27 mouse cellular contexts compared by ENCODE assay signal in genomic region chr3:148658368-148658767, GRCm38 (mm10).
"Had no signal": no experiment of that assay in that cellular context is flagged by ENCODE, and none has a peak within 500 bp of the region (broad histone marks: within the 10 kb centered on the region; RNA-seq: fewer than 3 reads in every experiment).

No protein-coding gene starts in this region.

- H3K27me3 ChIP-seq: heart, embryonic 13.5 days; heart, embryonic 15.5 days; hindbrain, embryonic 13.5 days; hindbrain, embryonic 15.5 days; intestine, embryonic 15.5 days; kidney, embryonic 15.5 days; limb, embryonic 12.5 days; limb, embryonic 15.5 days; liver, embryonic 12.5 days had no signal

- DNase-seq: gastrocnemius, postnatal 14 days; gastrocnemius, postnatal 36 days; heart, adult 11 months; heart, adult 2 months; heart, postnatal 14 days; heart, postnatal 36 days; kidney, adult 11 months; kidney, adult 2 months; kidney, adult 9 months; kidney, postnatal 14 days; kidney, postnatal 36 days; layer of hippocampus, adult 9-11 months; layer of hippocampus, postnatal 36 days; left cerebral cortex, postnatal 4 days had no signal

- H3K9me3 ChIP-seq: heart, embryonic 13.5 days; heart, embryonic 15.5 days; hindbrain, embryonic 13.5 days; hindbrain, embryonic 15.5 days; intestine, embryonic 15.5 days; kidney, embryonic 15.5 days; limb, embryonic 12.5 days; limb, embryonic 15.5 days; liver, embryonic 12.5 days had no signal

- H3K27ac ChIP-seq: heart, adult 2 months; heart, embryonic 13.5 days; heart, embryonic 15.5 days; hindbrain, embryonic 13.5 days; hindbrain, embryonic 15.5 days; hindbrain, postnatal 0 days; intestine, embryonic 15.5 days; kidney, embryonic 15.5 days; kidney, postnatal 0 days; limb, embryonic 12.5 days; limb, embryonic 15.5 days; liver, embryonic 12.5 days; liver, embryonic 14.5 days had no signal

- H3K9ac ChIP-seq: heart, embryonic 13.5 days; heart, embryonic 15.5 days; hindbrain, embryonic 13.5 days; hindbrain, embryonic 15.5 days; intestine, embryonic 15.5 days; kidney, embryonic 15.5 days; limb, embryonic 12.5 days; limb, embryonic 15.5 days; liver, embryonic 12.5 days; liver, embryonic 14.5 days had no signal

- ATAC-seq: hindbrain, postnatal 0 days; intestine, embryonic 15.5 days; liver, embryonic 12.5 days had no signal

- H3K36me3 ChIP-seq: heart, embryonic 13.5 days; heart, embryonic 15.5 days; hindbrain, embryonic 13.5 days; hindbrain, embryonic 15.5 days; intestine, embryonic 15.5 days; kidney, embryonic 15.5 days; limb, embryonic 12.5 days; limb, embryonic 15.5 days; liver, embryonic 12.5 days had no signal

- H3K4me2 ChIP-seq: heart, embryonic 11.5 days; heart, embryonic 13.5 days; heart, embryonic 15.5 days; hindbrain, embryonic 13.5 days; hindbrain, embryonic 15.5 days; intestine, embryonic 15.5 days; kidney, embryonic 15.5 days; limb, embryonic 12.5 days; limb, embryonic 15.5 days; liver, embryonic 12.5 days had no signal

- H3K4me1 ChIP-seq: heart, embryonic 13.5 days; heart, embryonic 15.5 days; hindbrain, embryonic 15.5 days; intestine, embryonic 15.5 days; limb, embryonic 15.5 days; liver, embryonic 12.5 days had no signal

- H3K4me3 ChIP-seq: heart, adult 2 months; heart, embryonic 13.5 days; heart, embryonic 15.5 days; hindbrain, embryonic 13.5 days; hindbrain, embryonic 15.5 days; intestine, embryonic 15.5 days; kidney, embryonic 15.5 days; limb, embryonic 12.5 days; limb, embryonic 15.5 days; liver, embryonic 12.5 days had no signal
